Mouse (Mus musculus) effector memory CD4-positive, alpha-beta T cell, adult 5 months (primary cell): ENCODE data around the gene Gm3486. TPM values are rescaled to one million over a fixed set of nuclear protein-coding genes. Genes with fewer than 3 reads are reported as not detected.

Source experiments
- polyA plus RNA-seq: library from polyadenylated mRNA; unstranded; fragments of 100-300 nt; shearing (Covaris generic); gene quantifications from one replicate; pipeline ENCODE4 v1.2.1, GENCODE M21; 2017

Gm3486 gene
- polyA plus RNA-seq, result not detected

DNA sequence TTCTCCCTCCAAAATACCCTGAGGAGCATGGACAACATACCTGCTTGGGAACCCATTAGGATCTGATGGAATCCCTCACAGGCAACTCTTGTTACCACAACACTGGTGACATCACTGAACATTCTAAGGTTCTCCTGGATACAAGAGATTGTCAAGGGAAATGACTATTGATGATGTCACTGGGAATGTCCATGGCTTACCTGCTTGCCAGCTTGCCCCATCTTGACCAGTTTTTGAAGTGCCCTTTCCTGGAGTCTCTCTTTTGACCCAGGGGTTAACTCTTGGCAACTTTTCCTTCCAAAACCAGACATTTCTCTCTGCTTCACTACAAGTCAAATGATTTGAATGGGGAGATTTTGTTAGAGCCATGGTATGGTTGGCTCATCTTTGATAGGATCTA lies at the start of gene Gm3486:
Gm3486 (minus strand) TSS at position 101 of the 400 bp plus-strand sequence.

DNA sequence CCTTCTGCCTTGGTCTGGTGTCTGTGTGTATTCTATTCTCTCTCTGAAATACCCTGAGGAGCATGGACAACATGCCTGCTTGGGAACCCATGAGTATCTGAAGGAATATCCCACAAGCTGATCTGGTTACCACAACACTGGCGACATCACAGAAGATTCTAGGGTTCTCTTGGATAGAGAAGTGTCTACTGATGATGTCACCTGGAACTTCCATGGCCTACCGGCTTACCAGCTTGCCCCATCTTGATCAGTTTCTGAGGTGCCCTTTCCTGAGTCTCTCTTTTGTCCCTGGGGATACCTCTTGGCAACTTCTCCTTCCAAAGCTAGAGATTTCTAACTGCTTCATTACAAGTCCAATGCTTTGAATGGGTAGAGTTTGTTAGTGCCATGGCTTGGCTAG lies 35.9 kb downstream of the Gm3486 start, which contains the start of gene Gm7954:
Gm7954 (minus strand) TSS at position 101 of the 400 bp plus-strand sequence.

Other genes starting within 250 kb of the Gm3486 start
- not detected for gene Gm2832, start 210.7 kb downstream of the Gm3486 start, polyA plus RNA-seq
- gene Gm5798, start 140.9 kb downstream of the Gm3486 start, polyA plus RNA-seq, result not detected
- gene Gm7945, start 103.1 kb downstream of the Gm3486 start, polyA plus RNA-seq, result not detected
- not detected for gene Gm6482, start 81.2 kb downstream of the Gm3486 start, polyA plus RNA-seq
- gene Gm7954, start 36.0 kb downstream of the Gm3486 start, polyA plus RNA-seq, result not detected
- gene Gm7970, start 66.1 kb upstream of the Gm3486 start, polyA plus RNA-seq, result not detected
- not detected for gene 1700049E17Rik2, start 83.7 kb upstream of the Gm3486 start, polyA plus RNA-seq
- gene Gm3072, start 135.1 kb upstream of the Gm3486 start, polyA plus RNA-seq, result not detected
- not detected for gene Gm3676, start 157.0 kb upstream of the Gm3486 start, polyA plus RNA-seq
- gene Gm8068, start 212.4 kb upstream of the Gm3486 start, polyA plus RNA-seq, result not detected